Mouse (Mus musculus) heart, adult 2 months (tissue): Measurements from ENCODE around the gene Gm10197.

Source experiments
- CTCF ChIP-seq: fragments of 200-600 bp; IDR thresholded peaks from 2 replicates; pipeline ENCODE4 v1.8.1; 2022; ENCODE audit warnings: antibody characterized with exemption, mild to moderate bottlenecking, moderate library complexity
- EP300 ChIP-seq: fragments of 200-500 bp; IDR thresholded peaks from 2 replicates; pipeline ENCODE4 v1.6.1; 2011; ENCODE audit warnings: low read depth, low read length, control low read depth; ENCODE audit not compliant: insufficient read depth
- POLR2A ChIP-seq: fragments of 200-500 bp; IDR thresholded peaks from 2 replicates; pipeline ENCODE4 v1.6.1; 2011; ENCODE audit warnings: mild to moderate bottlenecking, low read depth, low read length, control low read depth; ENCODE audit not compliant: insufficient read depth

DNA sequence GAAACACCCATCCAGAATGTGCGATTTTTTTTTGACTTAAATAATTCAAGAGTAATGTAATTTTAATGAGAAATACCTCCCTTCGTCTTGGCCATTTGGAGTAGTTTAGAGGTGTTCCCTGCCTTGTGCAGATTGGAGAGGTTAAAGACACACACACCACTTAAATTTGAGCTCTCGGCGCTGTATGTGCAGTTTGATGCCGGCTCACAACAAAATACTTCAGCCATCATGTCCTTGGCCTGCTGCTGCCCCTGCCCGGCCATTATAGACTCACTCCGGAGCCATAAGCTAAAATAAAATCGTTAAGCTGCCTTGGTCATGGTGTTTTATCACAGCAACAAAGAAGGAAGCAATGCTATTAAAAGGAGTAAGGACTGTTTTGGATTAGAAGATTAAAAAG, 19.8 kb upstream of the Gm10197 start:
- TF ChIP-seq EP300, result no peak
- TF ChIP-seq CTCF, result no peak
- TF ChIP-seq POLR2A, result no peak
